Mouse (Mus musculus) midbrain, embryonic 11.5 days (tissue): Measurements from ENCODE around the gene Zmpste24. TPM values are rescaled to one million over a fixed set of nuclear protein-coding genes. Genes with fewer than 3 reads are reported as not detected.
A peak's percentile ranks its signal among the peaks of the same experiment; 100 is the strongest.

ENCODE experiments used
- ATAC-seq: fragments of 200-750 bp; cut with Nextera tagmentation; 2 replicates; pipeline ENCODE4 v1.8.0; 2017; ENCODE audit warnings: moderate TSS enrichment, moderate library complexity; ENCODE audit not compliant: low FRiP score
- DNase-seq: peaks from one replicate; pipeline ENCODE4 v3.0.0; 2015; ENCODE audit warnings: low spot score; ENCODE audit errors: missing footprints
- H3K27ac ChIP-seq: fragments of 300-500 bp; sonication (generic); 2 replicates; pipeline ENCODE4 v1.5.1; 2014; ENCODE audit warnings: low read depth, low read length
- H3K27me3 ChIP-seq: fragments of 300-500 bp; sonication (generic); 2 replicates; pipeline ENCODE4 v1.6.1; 2014; ENCODE audit warnings: mild to moderate bottlenecking, low read length, moderate library complexity, mixed read lengths; ENCODE audit not compliant: control insufficient read depth, insufficient read depth
- H3K36me3 ChIP-seq: fragments of 300-500 bp; sonication (generic); 2 replicates; pipeline ENCODE4 v1.6.1; 2014; ENCODE audit warnings: mild to moderate bottlenecking, low read length, moderate library complexity, mixed read lengths; ENCODE audit not compliant: control insufficient read depth, insufficient read depth
- H3K4me1 ChIP-seq: fragments of 300-500 bp; sonication (generic); 2 replicates; pipeline ENCODE4 v1.6.1; 2014; ENCODE audit warnings: low read length; ENCODE audit not compliant: control insufficient read depth, insufficient read depth
- H3K4me2 ChIP-seq: fragments of 300-500 bp; sonication (generic); 2 replicates; pipeline ENCODE4 v1.6.1; 2014; ENCODE audit warnings: mild to moderate bottlenecking, moderate library complexity
- H3K4me3 ChIP-seq: fragments of 300-500 bp; sonication (generic); 2 replicates; pipeline ENCODE4 v1.5.1; 2014; ENCODE audit warnings: low read depth, low read length
- H3K9ac ChIP-seq: fragments of 300-500 bp; sonication (generic); 2 replicates; pipeline ENCODE4 v1.6.1; 2014; ENCODE audit warnings: low read length
- H3K9me3 ChIP-seq: fragments of 300-500 bp; sonication (generic); 2 replicates; pipeline ENCODE4 v1.6.1; 2016; ENCODE audit warnings: low read length; ENCODE audit not compliant: control insufficient read depth
- WGBS: fragments of 180-500 bp; shearing (Covaris S2); extraction: QIAGEN DNeasy Blood & Tissue Kit; methylation state at CpG from one replicate; pipeline ENCODE4 v1.1.7; 2014; 5-methylcytosine and 5-hydroxymethylcytosine counted together
- polyA plus RNA-seq: library from polyadenylated mRNA; unstranded; fragments of >200 nt; fragmentation: Nextera tagmentation; extraction: Ambion mirVana; gene quantifications from 2 replicates; pipeline ENCODE4 v1.2.1, GENCODE M21; 2014

Zmpste24 gene
- polyA plus RNA-seq, 1 experiment from 2014 or later = 25.9 TPM

- Histone ChIP-seq H3K4me3 (no peak overlapping the region), H3K27me3 (no peaks in the 10 kb centered on the region; the same call in 1 of the 2 replicates), H3K9ac (no peak overlapping the region), H3K9me3 (no peaks in the 10 kb centered on the region), H3K36me3 (no peaks in the 10 kb centered on the region), H3K4me1 (no peaks in the 10 kb centered on the region), H3K4me2 (no peak overlapping the region), H3K27ac (no peak overlapping the region)
- whole genome bisulfite sequencing = 83% methylated on average over 7 of the region's 7 CpGs
- no peak for DNase-seq
- ATAC-seq = no peak
Measured at GRCm38 (mm10) chr4:121023464-121023863, 74.6 kb downstream of the Zmpste24 start.

GRCm38 (mm10) chr4:121021911-121022310, 76.1 kb downstream of the Zmpste24 start:
- Histone ChIP-seq H3K9ac (no peak overlapping the region), H3K36me3 (no peaks in the 10 kb centered on the region), H3K9me3 (no peaks in the 10 kb centered on the region), H3K4me1 (no peaks in the 10 kb centered on the region), H3K27ac (no peak overlapping the region), H3K4me3 (no peak overlapping the region), H3K4me2 (no peak overlapping the region), H3K27me3 (no peaks in the 10 kb centered on the region; the same call in 1 of the 2 replicates)
- DNase-seq (no peak), ATAC-seq (no peak)

GRCm38 (mm10) chr4:121020040-121020790, 77.8 kb downstream of the Zmpste24 start:
- no peaks in the 10 kb centered on the region for H3K36me3 ChIP-seq
- 80% methylated on average over 10 of the region's 10 CpGs for WGBS
- no peaks in the 10 kb centered on the region for H3K9me3 ChIP-seq
- peaks cover 5% of the 10 kb centered on the region for H3K4me1 ChIP-seq
- no peak overlapping the region for H3K9ac ChIP-seq
- no peaks in the 10 kb centered on the region; the same call in 1 of the 2 replicates for H3K27me3 ChIP-seq
- H3K27ac ChIP-seq = no peak overlapping the region
- no peak overlapping the region for H3K4me2 ChIP-seq
- ATAC-seq (no peak), DNase-seq (no peak)
- H3K4me3 ChIP-seq = no peak overlapping the region

- Histone ChIP-seq H3K9ac (no peak overlapping the region), H3K4me1 (peaks cover 5% of the 10 kb centered on the region), H3K27ac (no peak overlapping the region), H3K4me3 (no peak overlapping the region), H3K4me2 (no peak overlapping the region), H3K9me3 (no peaks in the 10 kb centered on the region), H3K27me3 (no peaks in the 10 kb centered on the region; the same call in 1 of the 2 replicates), H3K36me3 (no peaks in the 10 kb centered on the region)
- peak; percentile 6 for DNase-seq
- WGBS = 86% methylated on average over 3 of the region's 3 CpGs
- no peak for ATAC-seq
Measured at GRCm38 (mm10) chr4:121018250-121018649, 79.8 kb downstream of the Zmpste24 start.

GRCm38 (mm10) chr4:121016928-121017657, 80.9 kb downstream of the Zmpste24 start, which contains the start of gene Smap2:
Gene Smap2, minus strand, starts transcription at chr4:121017247.
- Histone ChIP-seq H3K36me3 (no peaks in the 10 kb centered on the region), H3K27me3 (no peaks in the 10 kb centered on the region; the same call in 1 of the 2 replicates), H3K9me3 (no peaks in the 10 kb centered on the region), H3K4me2 (peak within 1 kb of the TSS; percentile 99), H3K27ac (peak within 1 kb of the TSS; percentile 10), H3K4me1 (peaks cover 5% of the 10 kb centered on the region), H3K9ac (peak within 1 kb of the TSS; percentile 84), H3K4me3 (peak within 1 kb of the TSS; percentile 90)
- WGBS = 0% methylated on average over 35 of the region's 48 CpGs
- peak; percentile 98 for ATAC-seq
- DNase-seq = peak; percentile 100

GRCm38 (mm10) chr4:121016021-121016898, 81.8 kb downstream of the Zmpste24 start:
- H3K36me3 ChIP-seq = no peaks in the 10 kb centered on the region
- peak overlapping the region; percentile 90 for H3K4me3 ChIP-seq
- no peaks in the 10 kb centered on the region for H3K9me3 ChIP-seq
- peak overlapping the region; percentile 10; the same call in 1 of the 2 replicates for H3K27ac ChIP-seq
- DNase-seq (no peak), ATAC-seq (peak; percentile 24; the same call in 1 of the 2 replicates)
- H3K4me2 ChIP-seq = peak overlapping the region; percentile 99
- peak overlapping the region; percentile 84 for H3K9ac ChIP-seq
- no peaks in the 10 kb centered on the region; the same call in 1 of the 2 replicates for H3K27me3 ChIP-seq
- 9% methylated on average over 40 of the region's 40 CpGs for WGBS
- H3K4me1 ChIP-seq = peaks cover 5% of the 10 kb centered on the region

- Histone ChIP-seq H3K4me1 (peaks cover 5% of the 10 kb centered on the region), H3K9me3 (no peaks in the 10 kb centered on the region), H3K4me3 (no peak overlapping the region), H3K36me3 (no peaks in the 10 kb centered on the region), H3K9ac (no peak overlapping the region), H3K27me3 (no peaks in the 10 kb centered on the region; the same call in 1 of the 2 replicates), H3K4me2 (no peak overlapping the region), H3K27ac (no peak overlapping the region)
- ATAC-seq (no peak), DNase-seq (no peak)
- WGBS = 82% methylated on average over 7 of the region's 7 CpGs
Measured at GRCm38 (mm10) chr4:121015268-121015659, 82.8 kb downstream of the Zmpste24 start.

- DNase-seq (no peak), ATAC-seq (no peak)
- Histone ChIP-seq H3K27ac (no peak overlapping the region), H3K9ac (no peak overlapping the region), H3K4me2 (no peak overlapping the region), H3K4me3 (no peak overlapping the region), H3K4me1 (peaks cover 5% of the 10 kb centered on the region), H3K36me3 (no peaks in the 10 kb centered on the region), H3K27me3 (no peaks in the 10 kb centered on the region), H3K9me3 (no peaks in the 10 kb centered on the region)
- WGBS = 84% methylated on average over 10 of the region's 10 CpGs
Measured at GRCm38 (mm10) chr4:121014594-121015267, 83.3 kb downstream of the Zmpste24 start.
